Mouse (Mus musculus): ENCODE results near the gene Tmem189. TPM values are rescaled to one million over a fixed set of nuclear protein-coding genes. Genes with fewer than 3 reads are reported as not detected.

The Tmem189 gene
- polyA plus RNA-seq, 1 experiment from 2014 or later = 30.4 TPM

- no peak overlapping the region for H3K9ac ChIP-seq
- H3K4me1 ChIP-seq = peaks cover 48% of the 10 kb centered on the region
- ATAC-seq = no peak
- no peak overlapping the region for H3K4me2 ChIP-seq
- H3K27me3 ChIP-seq (replicated peaks) = peaks cover 25% of the 10 kb centered on the region; the same call in 1 of the 2 replicates
- no peak overlapping the region for H3K27ac ChIP-seq
- no peaks in the 10 kb centered on the region for H3K9me3 ChIP-seq (replicated peaks)
- no peak overlapping the region for H3K4me3 ChIP-seq
- 27% methylated on average over 14 of the region's 14 CpGs for WGBS (ENCODE audit: insufficient replicate concordance)
- H3K36me3 ChIP-seq = no peaks in the 10 kb centered on the region
Observed at GRCm38 (mm10) chr2:167675120-167675909, 14.3 kb downstream of the Tmem189 start.

DNA sequence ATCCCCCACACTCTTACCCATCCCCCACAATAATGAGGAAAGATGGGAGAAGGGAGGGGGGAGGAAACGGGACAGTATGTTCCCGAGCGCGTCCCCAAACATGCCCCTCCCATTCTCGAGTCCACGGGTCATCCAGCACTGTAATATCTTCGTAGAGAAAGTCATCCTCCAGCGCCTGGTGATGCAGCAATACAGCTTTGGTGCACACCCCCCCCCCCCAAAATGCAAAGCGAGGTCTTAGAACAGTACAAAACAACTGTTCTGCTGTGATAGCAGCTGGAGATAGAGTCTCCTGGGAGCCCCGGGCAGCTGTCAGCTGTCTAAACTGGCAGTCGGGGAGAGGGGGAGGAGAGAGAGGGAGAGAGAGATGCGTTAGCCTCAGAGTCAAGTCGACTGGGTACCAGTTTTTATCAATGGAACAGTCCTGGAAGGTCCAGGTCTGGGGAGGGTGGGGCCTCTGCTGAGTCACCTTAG lies 17.4 kb downstream of the Tmem189 start:
- WGBS (ENCODE audit: insufficient replicate concordance) = 13% methylated on average over 13 of the region's 13 CpGs
- H3K9ac ChIP-seq = peak overlapping the region; percentile 41; the same call in 1 of the 2 replicates
- peaks cover 16% of the 10 kb centered on the region; the same call in 1 of the 2 replicates for H3K27me3 ChIP-seq (replicated peaks)
- H3K36me3 ChIP-seq = no peaks in the 10 kb centered on the region
- ATAC-seq = peak; percentile 94
- peaks cover 40% of the 10 kb centered on the region for H3K4me1 ChIP-seq
- H3K9me3 ChIP-seq (replicated peaks) = no peaks in the 10 kb centered on the region
- H3K27ac ChIP-seq = peak overlapping the region; percentile 89
- H3K4me2 ChIP-seq = peak overlapping the region; percentile 62
- peak overlapping the region; percentile 35 for H3K4me3 ChIP-seq

GRCm38 (mm10) chr2:167671101-167671633 lies 18.5 kb downstream of the Tmem189 start:
- Histone ChIP-seq H3K4me1 (peaks cover 40% of the 10 kb centered on the region), H3K27ac (peak overlapping the region; percentile 89), H3K4me3 (no peak overlapping the region), H3K27me3 (replicated peaks) (0 out of 2 replicates have a peak, but pooled peaks cover 10% of the 10 kb centered on the region), H3K36me3 (no peaks in the 10 kb centered on the region), H3K9me3 (replicated peaks) (no peaks in the 10 kb centered on the region), H3K9ac (peak overlapping the region; percentile 41), H3K4me2 (peak overlapping the region; percentile 62)
- no peak for ATAC-seq
- 68% methylated on average over 5 of the region's 5 CpGs for WGBS (ENCODE audit: insufficient replicate concordance)

- no peaks in the 10 kb centered on the region for H3K36me3 ChIP-seq
- no peak for ATAC-seq
- H3K27me3 ChIP-seq (replicated peaks) = 0 out of 2 replicates have a peak, but pooled peaks cover 3% of the 10 kb centered on the region
- WGBS (ENCODE audit: insufficient replicate concordance) = 52% methylated on average over 4 of the region's 4 CpGs
- H3K4me3 ChIP-seq = no peak overlapping the region
- no peak overlapping the region for H3K27ac ChIP-seq
- H3K9ac ChIP-seq = no peak overlapping the region
- no peak overlapping the region for H3K4me2 ChIP-seq
- H3K4me1 ChIP-seq = peaks cover 33% of the 10 kb centered on the region
- no peaks in the 10 kb centered on the region for H3K9me3 ChIP-seq (replicated peaks)
Observed at GRCm38 (mm10) chr2:167669398-167669797, 20.2 kb downstream of the Tmem189 start.

GRCm38 (mm10) chr2:167668426-167668825 lies 21.2 kb downstream of the Tmem189 start:
- H3K27ac ChIP-seq = no peak overlapping the region
- H3K4me3 ChIP-seq = no peak overlapping the region
- H3K36me3 ChIP-seq = no peaks in the 10 kb centered on the region
- peaks cover 26% of the 10 kb centered on the region for H3K4me1 ChIP-seq
- no peak overlapping the region for H3K9ac ChIP-seq
- no peaks in the 10 kb centered on the region for H3K9me3 ChIP-seq (replicated peaks)
- 0 out of 2 replicates have a peak, but pooled peaks cover 3% of the 10 kb centered on the region for H3K27me3 ChIP-seq (replicated peaks)
- WGBS (ENCODE audit: insufficient replicate concordance) = 75% methylated on average over 5 of the region's 5 CpGs
- no peak overlapping the region for H3K4me2 ChIP-seq
- no peak for ATAC-seq

GRCm38 (mm10) chr2:167665972-167666713 lies 23.5 kb downstream of the Tmem189 start:
- Histone ChIP-seq H3K27me3 (replicated peaks) (peaks cover 8% of the 10 kb centered on the region), H3K4me3 (no peak overlapping the region), H3K9me3 (replicated peaks) (no peaks in the 10 kb centered on the region), H3K27ac (no peak overlapping the region), H3K4me2 (no peak overlapping the region), H3K36me3 (no peaks in the 10 kb centered on the region), H3K9ac (no peak overlapping the region), H3K4me1 (peaks cover 15% of the 10 kb centered on the region)
- 73% methylated on average over 18 of the region's 18 CpGs for WGBS (ENCODE audit: insufficient replicate concordance)
- no peak for ATAC-seq

- no peak for ATAC-seq
- peak overlapping the region; percentile 83; the same call in 1 of the 2 replicates for H3K4me3 ChIP-seq
- no peaks in the 10 kb centered on the region for H3K9me3 ChIP-seq (replicated peaks)
- peak overlapping the region; percentile 98 for H3K4me2 ChIP-seq
- peaks cover 45% of the 10 kb centered on the region for H3K4me1 ChIP-seq
- H3K27me3 ChIP-seq (replicated peaks) = peaks cover 12% of the 10 kb centered on the region
- H3K36me3 ChIP-seq = peaks cover 4% of the 10 kb centered on the region; the same call in 1 of the 2 replicates
- H3K9ac ChIP-seq = peak overlapping the region; percentile 79; the same call in 1 of the 2 replicates
- WGBS (ENCODE audit: insufficient replicate concordance) = 42% methylated on average over 6 of the region's 6 CpGs
- no peak overlapping the region for H3K27ac ChIP-seq
Observed at GRCm38 (mm10) chr2:167662713-167663112, 26.9 kb downstream of the Tmem189 start.

- Histone ChIP-seq H3K27me3 (replicated peaks) (peaks cover 12% of the 10 kb centered on the region), H3K4me3 (peak within 1 kb of the TSS; percentile 83), H3K27ac (peak within 1 kb of the TSS; percentile 83), H3K9ac (peak within 1 kb of the TSS; percentile 95), H3K4me2 (peak within 1 kb of the TSS; percentile 98), H3K9me3 (replicated peaks) (no peaks in the 10 kb centered on the region), H3K4me1 (peaks cover 56% of the 10 kb centered on the region), H3K36me3 (peaks cover 7% of the 10 kb centered on the region; the same call in 1 of the 2 replicates)
- ATAC-seq = peak; percentile 95
- WGBS (ENCODE audit: insufficient replicate concordance) = 2% methylated on average over 101 of the region's 110 CpGs
Observed at GRCm38 (mm10) chr2:167661270-167662203, 28.1 kb downstream of the Tmem189 start, which contains the start of gene Gm20431. TSS of gene Gm20431 (minus strand) at chr2:167661496.

GRCm38 (mm10) chr2:167660611-167660971 lies 29.0 kb downstream of the Tmem189 start:
- peak overlapping the region; percentile 95 for H3K9ac ChIP-seq
- ATAC-seq = no peak
- no peaks in the 10 kb centered on the region for H3K9me3 ChIP-seq (replicated peaks)
- WGBS (ENCODE audit: insufficient replicate concordance) = 5% methylated on average over 12 of the region's 12 CpGs
- peaks cover 12% of the 10 kb centered on the region for H3K27me3 ChIP-seq (replicated peaks)
- peak overlapping the region; percentile 83 for H3K4me3 ChIP-seq
- H3K4me1 ChIP-seq = peaks cover 61% of the 10 kb centered on the region
- H3K27ac ChIP-seq = peak overlapping the region; percentile 83; the same call in 1 of the 2 replicates
- peaks cover 7% of the 10 kb centered on the region; the same call in 1 of the 2 replicates for H3K36me3 ChIP-seq
- H3K4me2 ChIP-seq = peak overlapping the region; percentile 88

- peak overlapping the region; percentile 95 for H3K9ac ChIP-seq
- H3K27me3 ChIP-seq (replicated peaks) = peaks cover 12% of the 10 kb centered on the region
- H3K27ac ChIP-seq = peak overlapping the region; percentile 83; the same call in 1 of the 2 replicates
- no peaks in the 10 kb centered on the region for H3K9me3 ChIP-seq (replicated peaks)
- H3K4me2 ChIP-seq = peak overlapping the region; percentile 88
- H3K4me1 ChIP-seq = peaks cover 61% of the 10 kb centered on the region
- WGBS (ENCODE audit: insufficient replicate concordance) = 36% methylated on average over 13 of the region's 13 CpGs
- H3K36me3 ChIP-seq = peaks cover 9% of the 10 kb centered on the region; the same call in 1 of the 2 replicates
- ATAC-seq = no peak
- peak overlapping the region; percentile 83 for H3K4me3 ChIP-seq
Observed at GRCm38 (mm10) chr2:167659847-167660610, 29.6 kb downstream of the Tmem189 start.
